In genomic region chr12:84175659-84176061, GRCm38 (mm10) we compare ENCODE assay signal across 8 mouse cellular contexts. TPM values are rescaled to one million over a fixed set of nuclear protein-coding genes. Genes with fewer than 3 reads are reported as not detected.
DNase-seq lines count a peak whose midpoint lies in the region; TF ChIP-seq lines count a peak whose summit lies in the region.

No protein-coding gene starts in this region.

- TF ChIP-seq CTCF in cerebellum, adult 2 months (IDR thresholded peaks at IDR 0.05; ENCODE audit: borderline replicate concordance, insufficient read depth, low read depth, low read length): no peak

- H3K27me3 ChIP-seq in cerebellum, adult 2 months (ENCODE audit: control insufficient read depth, insufficient read depth, low read length): no peaks in the 10 kb centered on the region
- no peaks in the 10 kb centered on the region for H3K27me3 ChIP-seq in hindbrain, embryonic 10.5 days (ENCODE audit: insufficient read depth, poor library complexity, severe bottlenecking)

- peaks cover 39% of the 10 kb centered on the region for H3K36me3 ChIP-seq in hindbrain, embryonic 10.5 days

- peak overlapping the region; percentile 88 for H3K27ac ChIP-seq in cerebellum, adult 2 months (ENCODE audit: insufficient read depth, low read length)
- H3K27ac ChIP-seq in hindbrain, embryonic 10.5 days: peak overlapping the region; percentile 92

- peaks cover 54% of the 10 kb centered on the region for H3K4me1 ChIP-seq in cerebellum, adult 2 months (ENCODE audit: control insufficient read depth, insufficient read depth, low read length)
- peaks cover 60% of the 10 kb centered on the region for H3K4me1 ChIP-seq in hindbrain, embryonic 10.5 days (replicated peaks)

- peak overlapping the region; percentile 67 for H3K4me3 ChIP-seq in cerebellum, adult 2 months (replicated peaks; ENCODE audit: insufficient read depth, low read depth, low read length)
- H3K4me3 ChIP-seq in hindbrain, embryonic 10.5 days: peak overlapping the region; percentile 59

- TF ChIP-seq POLR2A in cerebellum, adult 2 months (IDR thresholded peaks at IDR 0.05; ENCODE audit: borderline replicate concordance, insufficient read depth, low read length): peak; percentile 37; the same call in 1 of the 2 replicates

- peak; percentile 92 for DNase-seq in MEL-GATA-1-ER (ENCODE audit: extremely low read depth, low read depth)
- DNase-seq in cerebellum, adult 2 months: peak; percentile 83 to 85
- peak; percentile 61 for DNase-seq in forelimb bud, embryonic 11.5 days (ENCODE audit: low read depth, low spot score)
- peak; percentile 75 for DNase-seq in hindbrain, embryonic 10.5 days (ENCODE audit: low spot score)
- DNase-seq in layer of hippocampus, postnatal 25 days (ENCODE audit: extremely low spot score in 1 of 2, low spot score in 1 of 2): peak; percentile 64 to 73
- peak; percentile 92 for DNase-seq in lung, postnatal 14 days
- peak; percentile 84 for DNase-seq in ovary, postnatal 36 days (ENCODE audit: low spot score)
- DNase-seq in thymus, postnatal 25 days: peak; percentile 79

- WGBS in cerebellum, adult 2 months: 2% methylated on average over 20 of the region's 20 CpGs
- 1% methylated on average over 20 of the region's 20 CpGs for WGBS in hindbrain, embryonic 10.5 days

- no peaks in the 10 kb centered on the region for H3K9me3 ChIP-seq in hindbrain, embryonic 10.5 days

RNA-seq across cellular contexts. Expression of gene Pnma1, which starts 27.4 kb away (rescaled TPM):
- 0.68 and 0.84 TPM in 2 replicates for polyA plus RNA-seq in cerebellum, adult 2 months (2012; rRNA removed)
- 3.1 and 3.6 TPM in 2 replicates for polyA plus RNA-seq in hindbrain, embryonic 10.5 days (2016; fragmentation: Nextera tagmentation; extraction: Ambion mirVana)
- 1 to 10 TPM; 3.8 to 4.5 TPM for total RNA-seq in layer of hippocampus, postnatal 25 days (2021)

RNA-seq across cellular contexts. Expression of gene Elmsan1, which starts 43.0 kb away (rescaled TPM):
- polyA plus RNA-seq in cerebellum, adult 2 months (2012; rRNA removed): 8.4 and 9.7 TPM in 2 replicates
- polyA plus RNA-seq in hindbrain, embryonic 10.5 days (2016; fragmentation: Nextera tagmentation; extraction: Ambion mirVana): 6.5 and 8.2 TPM in 2 replicates
- 10 to 100 TPM; 21.0 to 21.7 TPM for total RNA-seq in layer of hippocampus, postnatal 25 days (2021)

Comparison
In these comparisons a context has a peak if more than half of its experiments do, and no peak if none do; other contexts are left out.
1. Peak in every context shown above with its lines: DNase-seq, H3K4me3 ChIP-seq and H3K27ac ChIP-seq.